Mouse (Mus musculus): Measurements from ENCODE around the gene Ddx25. TPM values are rescaled to one million over a fixed set of nuclear protein-coding genes. Genes with fewer than 3 reads are reported as not detected.

The Ddx25 gene
- total and polyA plus RNA-seq, 2 experiments from 2014 or later: 0.14 TPM; not detected in 1

DNA sequence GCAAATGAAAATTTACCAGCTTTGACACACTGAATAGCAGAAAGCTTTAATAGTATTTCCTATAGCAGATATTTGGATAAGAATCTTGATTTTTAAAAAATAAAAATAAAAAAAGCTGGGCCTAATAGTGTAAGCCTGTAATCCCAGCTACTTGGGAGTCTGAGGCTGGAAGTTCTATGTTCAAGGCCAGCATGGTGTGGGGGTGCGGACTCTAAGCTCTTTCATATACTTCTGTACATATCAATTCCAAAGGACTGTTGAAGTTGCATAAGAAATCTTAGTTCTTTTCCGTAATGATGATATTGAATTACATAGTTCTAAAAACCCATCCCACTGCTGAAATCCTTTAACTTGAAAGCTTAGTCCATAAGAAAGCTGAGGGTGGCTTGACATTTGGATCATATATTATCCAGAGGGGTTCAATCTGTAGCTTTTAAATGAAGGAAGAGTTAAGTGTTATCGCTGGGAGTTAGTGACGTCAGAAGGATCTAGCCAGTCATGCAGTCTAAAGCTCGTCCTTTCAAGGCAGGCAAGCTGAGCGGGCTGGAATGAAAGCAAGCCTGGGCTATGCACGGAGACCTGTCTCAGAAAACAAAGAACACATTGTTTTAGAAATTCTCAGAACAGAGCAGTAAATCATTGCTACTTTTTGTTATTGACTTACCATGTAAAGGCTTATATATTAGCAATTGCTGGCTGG is 65.1 kb downstream of the Ddx25 start:
- no peak for DNase-seq (ENCODE audit: low spot score)
- no peak for ATAC-seq (ENCODE audit: insufficient read depth, low read depth)
- H3K27ac ChIP-seq (ENCODE audit: low read depth): no peak overlapping the region
- peaks cover 24% of the 10 kb centered on the region for H3K36me3 ChIP-seq (replicated peaks; ENCODE audit: control insufficient read depth, insufficient read depth, low read length)
- no peaks in the 10 kb centered on the region for H3K9me3 ChIP-seq (replicated peaks; ENCODE audit: control insufficient read depth, low read length)
- no peak overlapping the region for H3K9ac ChIP-seq (replicated peaks; ENCODE audit: low read depth, low read length)
- no peak overlapping the region for H3K4me2 ChIP-seq (ENCODE audit: low read depth, low read length)
- no peak overlapping the region for H3K4me3 ChIP-seq (ENCODE audit: low read depth, low read length)
- H3K4me1 ChIP-seq (ENCODE audit: control insufficient read depth, insufficient read depth): no peaks in the 10 kb centered on the region
- no peaks in the 10 kb centered on the region for H3K27me3 ChIP-seq (ENCODE audit: control insufficient read depth, insufficient read depth, low read length)
- no peak for TF ChIP-seq CTCF (IDR thresholded peaks at IDR 0.05; ENCODE audit: low read depth)
- no peak for TF ChIP-seq EP300 (IDR thresholded peaks at IDR 0.05; ENCODE audit: low read depth)
- 74% methylated on average over 7 of the region's 7 CpGs for WGBS

DNA sequence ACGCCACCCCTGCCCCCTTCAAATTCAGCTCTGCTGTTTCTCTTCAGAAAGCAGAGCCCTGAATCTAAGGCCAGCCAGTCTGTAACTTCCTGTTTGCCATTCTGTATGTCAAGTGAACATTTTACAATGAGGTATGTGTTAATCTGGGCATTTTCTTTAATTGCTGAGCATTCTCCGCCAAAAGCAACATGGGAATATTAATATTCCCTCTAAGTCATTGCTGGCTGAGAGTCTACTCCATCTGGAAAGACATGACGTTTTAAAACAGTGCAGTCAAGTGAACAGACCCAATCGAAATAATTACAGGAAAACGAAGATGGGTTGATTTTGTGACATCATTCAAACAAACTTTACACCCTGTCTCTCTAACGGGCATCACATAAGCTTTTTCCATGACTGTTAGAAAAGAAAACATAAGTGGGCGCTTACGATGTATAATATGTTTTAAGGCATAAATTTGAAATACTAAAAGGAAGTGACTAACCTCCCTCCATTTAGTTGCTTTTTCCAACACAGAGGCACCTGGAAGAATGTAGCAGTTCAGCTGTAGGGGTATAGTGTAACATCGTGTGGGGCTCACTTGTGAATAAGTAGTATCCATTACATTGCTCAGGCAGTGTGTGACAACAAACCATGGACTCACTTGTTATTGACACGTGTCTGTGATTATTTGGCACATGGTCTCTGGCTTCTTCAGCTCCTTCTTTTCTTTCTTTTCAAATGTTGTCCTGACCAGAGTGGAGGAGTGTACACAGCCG is 67.0 kb downstream of the Ddx25 start:
- TF ChIP-seq CTCF (IDR thresholded peaks at IDR 0.05; ENCODE audit: low read depth) (no peak), EP300 (IDR thresholded peaks at IDR 0.05; ENCODE audit: low read depth) (no peak)
- Histone ChIP-seq H3K9ac (replicated peaks; ENCODE audit: low read depth, low read length) (no peak overlapping the region), H3K27ac (ENCODE audit: low read depth) (no peak overlapping the region), H3K4me3 (ENCODE audit: low read depth, low read length) (no peak overlapping the region), H3K4me2 (ENCODE audit: low read depth, low read length) (no peak overlapping the region), H3K4me1 (ENCODE audit: control insufficient read depth, insufficient read depth) (no peaks in the 10 kb centered on the region), H3K27me3 (ENCODE audit: control insufficient read depth, insufficient read depth, low read length) (no peaks in the 10 kb centered on the region), H3K36me3 (replicated peaks; ENCODE audit: control insufficient read depth, insufficient read depth, low read length) (peaks cover 36% of the 10 kb centered on the region), H3K9me3 (replicated peaks; ENCODE audit: control insufficient read depth, low read length) (no peaks in the 10 kb centered on the region)
- DNase-seq (ENCODE audit: low spot score): no peak
- 74% methylated on average over 11 of the region's 11 CpGs for WGBS
- ATAC-seq (ENCODE audit: insufficient read depth, low read depth): no peak

DNA sequence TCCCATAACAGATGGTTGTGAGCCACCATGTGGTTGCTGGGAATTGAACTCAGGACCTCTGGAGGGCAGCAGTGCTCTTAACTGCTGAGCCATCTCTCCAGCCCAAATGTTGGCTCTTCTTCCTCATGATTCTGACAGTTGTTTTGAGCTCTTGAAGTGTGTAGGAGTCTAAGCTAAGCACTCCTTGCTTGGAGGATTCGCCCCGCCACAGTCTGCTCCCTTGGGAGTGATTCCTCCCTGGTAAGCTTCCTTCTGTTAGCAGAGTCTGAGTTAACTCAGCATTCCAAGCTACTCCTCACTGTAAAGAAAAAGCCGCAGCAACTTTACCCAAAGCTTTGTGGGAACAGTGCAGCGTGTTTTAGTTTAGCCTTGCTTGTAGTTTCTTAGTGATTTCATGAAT is 69.8 kb downstream of the Ddx25 start:
- Histone ChIP-seq H3K4me3 (ENCODE audit: low read depth, low read length) (no peak overlapping the region), H3K36me3 (replicated peaks; ENCODE audit: control insufficient read depth, insufficient read depth, low read length) (peaks cover 54% of the 10 kb centered on the region), H3K9me3 (replicated peaks; ENCODE audit: control insufficient read depth, low read length) (no peaks in the 10 kb centered on the region), H3K9ac (replicated peaks; ENCODE audit: low read depth, low read length) (no peak overlapping the region), H3K4me2 (ENCODE audit: low read depth, low read length) (no peak overlapping the region), H3K4me1 (ENCODE audit: control insufficient read depth, insufficient read depth) (no peaks in the 10 kb centered on the region), H3K27me3 (ENCODE audit: control insufficient read depth, insufficient read depth, low read length) (no peaks in the 10 kb centered on the region), H3K27ac (ENCODE audit: low read depth) (no peak overlapping the region)
- no peak for DNase-seq (ENCODE audit: low spot score)
- ATAC-seq (ENCODE audit: insufficient read depth, low read depth): no peak
- WGBS: 77% methylated on average over 4 of the region's 4 CpGs
- TF ChIP-seq CTCF (IDR thresholded peaks at IDR 0.05; ENCODE audit: low read depth) (no peak), EP300 (IDR thresholded peaks at IDR 0.05; ENCODE audit: low read depth) (no peak)

Other genes starting within 250 kb of the Ddx25 start
- 36.4 and 41.7 TPM in 2 replicates for gene Cdon, start 137.4 kb downstream of the Ddx25 start, total RNA-seq (2014; rRNA removed; ENCODE audit: low replicate concordance)
- gene Cdon, start 137.4 kb downstream of the Ddx25 start, polyA plus RNA-seq (2015; fragmentation: Nextera tagmentation; extraction: Ambion mirVana): 2.2 and 2.3 TPM in 2 replicates
- not detected in 2 replicates for gene Gm1113, start 40.3 kb downstream of the Ddx25 start, total RNA-seq (2014; rRNA removed; ENCODE audit: low replicate concordance)
- not detected in 2 replicates for gene Gm1113, start 40.3 kb downstream of the Ddx25 start, polyA plus RNA-seq (2015; fragmentation: Nextera tagmentation; extraction: Ambion mirVana)
- 7.9 and 8.6 TPM in 2 replicates for gene Pus3, start 67 bp upstream of the Ddx25 start, total RNA-seq (2014; rRNA removed; ENCODE audit: low replicate concordance)
- 8.4 and 9.2 TPM in 2 replicates for gene Pus3, start 67 bp upstream of the Ddx25 start, polyA plus RNA-seq (2015; fragmentation: Nextera tagmentation; extraction: Ambion mirVana)
- gene Pate2, start 11.8 kb upstream of the Ddx25 start, total RNA-seq (2014; rRNA removed; ENCODE audit: low replicate concordance): not detected in 2 replicates
- gene Pate2, start 11.8 kb upstream of the Ddx25 start, polyA plus RNA-seq (2015; fragmentation: Nextera tagmentation; extraction: Ambion mirVana): 0.10 and 0.30 TPM in 2 replicates
- gene Hyls1, start 11.9 kb upstream of the Ddx25 start, total RNA-seq (2014; rRNA removed; ENCODE audit: low replicate concordance): 2.9 and 8.8 TPM in 2 replicates
- 7.2 and 8.8 TPM in 2 replicates for gene Hyls1, start 11.9 kb upstream of the Ddx25 start, polyA plus RNA-seq (2015; fragmentation: Nextera tagmentation; extraction: Ambion mirVana)
- gene Pate4, start 53.4 kb upstream of the Ddx25 start, total RNA-seq (2014; rRNA removed; ENCODE audit: low replicate concordance): not detected in 2 replicates
- gene Pate4, start 53.4 kb upstream of the Ddx25 start, polyA plus RNA-seq (2015; fragmentation: Nextera tagmentation; extraction: Ambion mirVana): not detected in 2 replicates
- not detected in 2 replicates for gene Pate3, start 89.7 kb upstream of the Ddx25 start, total RNA-seq (2014; rRNA removed; ENCODE audit: low replicate concordance)
- gene Pate3, start 89.7 kb upstream of the Ddx25 start, polyA plus RNA-seq (2015; fragmentation: Nextera tagmentation; extraction: Ambion mirVana): not detected in 2 replicates
- not detected in 2 replicates for gene Pate1, start 128.9 kb upstream of the Ddx25 start, total RNA-seq (2014; rRNA removed; ENCODE audit: low replicate concordance)
- gene Pate1, start 128.9 kb upstream of the Ddx25 start, polyA plus RNA-seq (2015; fragmentation: Nextera tagmentation; extraction: Ambion mirVana): not detected in 2 replicates
- not detected in 2 replicates for gene Gm17677, start 182.5 kb upstream of the Ddx25 start, total RNA-seq (2014; rRNA removed; ENCODE audit: low replicate concordance)
- gene Gm17677, start 182.5 kb upstream of the Ddx25 start, polyA plus RNA-seq (2015; fragmentation: Nextera tagmentation; extraction: Ambion mirVana): not detected in 2 replicates
- gene Gm17727, start 219.6 kb upstream of the Ddx25 start, total RNA-seq (2014; rRNA removed; ENCODE audit: low replicate concordance): not detected in 2 replicates
- gene Gm17727, start 219.6 kb upstream of the Ddx25 start, polyA plus RNA-seq (2015; fragmentation: Nextera tagmentation; extraction: Ambion mirVana): not detected in 2 replicates
- not detected in 2 replicates for gene Gm27235, start 231.6 kb upstream of the Ddx25 start, total RNA-seq (2014; rRNA removed; ENCODE audit: low replicate concordance)
- gene Gm27235, start 231.6 kb upstream of the Ddx25 start, polyA plus RNA-seq (2015; fragmentation: Nextera tagmentation; extraction: Ambion mirVana): not detected in 2 replicates
- not detected in 2 replicates for gene D730048I06Rik, start 231.6 kb upstream of the Ddx25 start, total RNA-seq (2014; rRNA removed; ENCODE audit: low replicate concordance)
- not detected in 2 replicates for gene D730048I06Rik, start 231.6 kb upstream of the Ddx25 start, polyA plus RNA-seq (2015; fragmentation: Nextera tagmentation; extraction: Ambion mirVana)